Mouse (Mus musculus) cortical plate, adult 2 months (tissue): ENCODE measurements around the gene Prss47. TPM values are rescaled to one million over a fixed set of nuclear protein-coding genes. Genes with fewer than 3 reads are reported as not detected.

Experiments used
- H3K27ac ChIP-seq: fragments of 200-500 bp; 2 replicates; pipeline ENCODE4 v1.5.1; 2012; ENCODE audit warnings: low read length, control low read depth, inconsistent platforms; ENCODE audit not compliant: insufficient read depth
- H3K4me1 ChIP-seq: fragments of 200-500 bp; 2 replicates; pipeline ENCODE4 v1.6.1; 2011; ENCODE audit warnings: low read length; ENCODE audit not compliant: control insufficient read depth, insufficient read depth
- H3K4me3 ChIP-seq: fragments of 200-500 bp; 2 replicates; pipeline ENCODE4 v1.5.1; 2011; ENCODE audit warnings: mild to moderate bottlenecking, low read length, control low read depth; ENCODE audit not compliant: insufficient read depth
- CTCF ChIP-seq: fragments of 200-500 bp; IDR thresholded peaks from 2 replicates; pipeline ENCODE4 v1.5.1; 2011; ENCODE audit warnings: mild to moderate bottlenecking, control low read depth, low read length; ENCODE audit not compliant: insufficient read depth; ENCODE audit errors: extremely low read depth
- POLR2A ChIP-seq: fragments of 200-500 bp; IDR thresholded peaks from 2 replicates; pipeline ENCODE4 v1.6.1; 2011; ENCODE audit warnings: mild to moderate bottlenecking, low read length, control low read depth; ENCODE audit not compliant: insufficient read depth; ENCODE audit errors: extremely low read depth
- polyA plus RNA-seq: library from polyadenylated mRNA; depleted of rRNA; stranded (reverse); fragments of >200 nt; gene quantifications from 2 replicates; pipeline ENCODE4 v1.2.3, GENCODE M21; 2012; rRNA removed

Gene Prss47
- not detected in 2 replicates for polyA plus RNA-seq

DNA sequence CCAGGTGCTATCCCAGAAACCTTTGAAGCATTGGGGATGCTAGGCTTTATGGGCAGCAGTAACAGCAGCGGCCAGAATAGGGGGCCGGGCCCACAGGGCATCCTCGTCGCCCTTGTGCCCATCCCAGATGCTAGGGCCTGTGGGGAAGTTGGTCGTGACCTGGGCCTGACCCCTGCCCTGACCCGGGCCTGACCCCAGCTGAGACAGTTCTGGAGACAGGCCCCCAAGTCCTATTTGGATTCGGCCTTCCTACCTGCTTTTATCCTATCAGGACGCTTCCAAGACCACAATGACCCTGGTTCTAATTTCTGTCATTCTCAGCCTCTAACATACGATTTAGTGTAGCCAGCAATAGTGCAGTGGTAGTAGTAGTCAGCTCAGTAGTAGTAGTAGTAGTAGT is at the start of gene Prss47:
TSS of gene Prss47 (minus strand) at position 101 of the 400 bp plus-strand sequence.
- Histone ChIP-seq H3K27ac (no peak within 1 kb of the TSS), H3K4me1 (no peaks in the 10 kb centered on the region), H3K4me3 (no peak within 1 kb of the TSS)
- TF ChIP-seq CTCF (no peak), POLR2A (no peak)

- TF ChIP-seq CTCF = no peak
- TF ChIP-seq POLR2A = no peak
- Histone ChIP-seq H3K27ac (no peak overlapping the region), H3K4me1 (no peaks in the 10 kb centered on the region), H3K4me3 (no peak overlapping the region)
These were observed 48.7 kb upstream of the Prss47 start for GRCm38 (mm10) chr13:65101232-65101631.

GRCm38 (mm10) chr13:65100678-65101077 is 48.1 kb upstream of the Prss47 start:
- no peak for TF ChIP-seq CTCF
- TF ChIP-seq POLR2A = no peak
- Histone ChIP-seq H3K4me1 (no peaks in the 10 kb centered on the region), H3K4me3 (no peak overlapping the region), H3K27ac (no peak overlapping the region)

GRCm38 (mm10) chr13:65097018-65097417 is 44.5 kb upstream of the Prss47 start:
- H3K4me1 ChIP-seq = no peaks in the 10 kb centered on the region
- no peak overlapping the region for H3K4me3 ChIP-seq
- H3K27ac ChIP-seq = no peak overlapping the region
- no peak for TF ChIP-seq POLR2A

DNA sequence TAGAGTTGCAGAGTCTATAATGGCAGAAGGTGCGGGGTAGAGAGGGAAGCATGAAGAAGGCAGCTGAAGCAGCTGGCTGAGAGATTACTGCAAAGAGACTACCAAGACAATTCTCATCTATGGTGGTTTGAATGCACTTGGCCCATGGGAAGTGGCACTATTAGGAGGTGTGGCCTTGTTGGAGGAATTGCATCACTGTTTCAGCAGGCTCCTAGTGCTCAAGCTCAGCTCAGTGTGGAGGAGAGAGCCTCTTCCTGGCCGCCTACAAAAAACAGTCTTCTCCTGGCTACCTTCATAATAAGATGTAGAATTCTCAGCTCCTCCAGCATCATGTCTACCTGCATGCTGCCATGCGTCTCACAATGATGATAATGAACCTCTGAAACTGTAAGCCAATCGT is 43.4 kb upstream of the Prss47 start:
- TF ChIP-seq POLR2A (no peak), CTCF (no peak)
- no peak overlapping the region for H3K27ac ChIP-seq
- no peaks in the 10 kb centered on the region for H3K4me1 ChIP-seq
- H3K4me3 ChIP-seq = no peak overlapping the region

- Histone ChIP-seq H3K4me3 (no peak overlapping the region), H3K27ac (no peak overlapping the region), H3K4me1 (no peaks in the 10 kb centered on the region)
- TF ChIP-seq CTCF (no peak), POLR2A (no peak)
These were observed 17.4 kb upstream of the Prss47 start for GRCm38 (mm10) chr13:65069969-65070368.

DNA sequence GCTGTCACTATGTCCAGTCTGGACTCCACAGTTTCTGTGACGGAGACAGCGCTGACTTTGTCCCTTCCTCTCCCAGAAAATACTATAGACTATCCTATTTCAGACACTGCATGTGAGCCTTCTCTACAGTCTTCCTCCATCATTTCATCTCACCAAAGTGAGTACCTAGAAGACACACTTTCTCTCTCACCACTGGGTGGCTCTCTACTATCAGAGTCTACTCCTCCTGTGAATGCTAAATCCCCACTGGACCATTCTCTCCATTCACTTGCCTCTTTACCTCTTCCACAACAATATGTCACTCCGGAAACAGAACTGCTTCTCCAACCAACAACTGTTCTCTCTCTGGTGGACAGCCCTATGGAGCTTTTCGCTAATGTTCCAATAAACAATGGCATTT is 17.5 kb downstream of the Prss47 start:
- H3K4me1 ChIP-seq = no peaks in the 10 kb centered on the region
- no peak for TF ChIP-seq POLR2A
- peak; percentile 11; the same call in 1 of the 2 replicates for TF ChIP-seq CTCF
- no peak overlapping the region for H3K4me3 ChIP-seq
- H3K27ac ChIP-seq = no peak overlapping the region

- Histone ChIP-seq H3K27ac (no peak within 1 kb of the TSS), H3K4me3 (no peak within 1 kb of the TSS), H3K4me1 (no peaks in the 10 kb centered on the region)
- TF ChIP-seq POLR2A (no peak), CTCF (no peak)
These were observed 19.8 kb downstream of the Prss47 start, which contains the start of gene Spata31d1c for GRCm38 (mm10) chr13:65032758-65033157. Spata31d1c (plus strand) TSS chr13:65033058.

DNA sequence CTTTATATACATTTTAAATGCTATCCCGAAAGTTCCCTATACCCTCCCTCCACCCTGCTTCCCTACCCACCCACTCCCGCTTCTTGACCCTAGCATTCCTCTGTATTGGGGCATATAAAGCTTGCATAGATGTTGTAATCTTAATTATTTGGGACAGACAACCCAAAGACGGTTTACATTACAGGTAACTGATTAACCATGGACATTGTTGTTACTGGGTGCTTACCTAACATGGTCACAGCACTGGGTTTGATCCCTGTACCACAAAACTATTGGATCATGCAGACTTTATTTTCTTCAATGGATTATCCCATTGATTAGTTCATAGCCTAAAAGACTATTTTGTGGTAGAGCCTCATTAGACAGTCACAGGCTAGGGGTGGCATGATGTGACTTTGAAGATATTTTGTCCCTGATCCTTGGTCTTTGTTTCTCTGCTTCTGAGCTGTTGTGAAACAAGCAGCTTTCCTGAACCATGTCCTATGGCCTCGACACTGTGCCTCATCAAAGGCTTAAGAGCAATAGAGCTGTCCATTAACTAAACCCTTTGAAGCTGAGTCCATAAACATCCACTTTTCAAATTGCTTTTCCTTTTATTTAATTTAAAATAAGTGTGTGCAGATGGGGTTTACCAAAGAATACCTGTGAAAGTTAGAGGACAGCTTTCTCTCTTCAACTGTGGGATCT is 41.4 kb downstream of the Prss47 start:
- TF ChIP-seq CTCF = no peak
- no peak for TF ChIP-seq POLR2A
- Histone ChIP-seq H3K4me1 (no peaks in the 10 kb centered on the region), H3K4me3 (no peak overlapping the region), H3K27ac (no peak overlapping the region)

GRCm38 (mm10) chr13:65007971-65008370 is 44.6 kb downstream of the Prss47 start:
- Histone ChIP-seq H3K27ac (no peak overlapping the region), H3K4me1 (no peaks in the 10 kb centered on the region), H3K4me3 (no peak overlapping the region)
- no peak for TF ChIP-seq CTCF
- no peak for TF ChIP-seq POLR2A

GRCm38 (mm10) chr13:65006760-65007159 is 45.8 kb downstream of the Prss47 start:
- no peak for TF ChIP-seq POLR2A
- no peak for TF ChIP-seq CTCF
- no peaks in the 10 kb centered on the region for H3K4me1 ChIP-seq
- H3K27ac ChIP-seq = no peak overlapping the region
- no peak overlapping the region for H3K4me3 ChIP-seq
